Mouse (Mus musculus): ENCODE measurements around the gene Cdh13. TPM values are rescaled to one million over a fixed set of nuclear protein-coding genes. Genes with fewer than 3 reads are reported as not detected.

Cdh13 gene
- polyA plus RNA-seq, 1 experiment from 2014 or later, result 24.3 TPM

- Histone ChIP-seq H3K9ac (ENCODE audit: low read depth, low read length) (no peak overlapping the region), H3K4me1 (ENCODE audit: control insufficient read depth, insufficient read depth, low read length) (peaks cover 12% of the 10 kb centered on the region; the same call in 1 of the 2 replicates), H3K27ac (replicated peaks; ENCODE audit: low read depth, low read length) (no peak overlapping the region), H3K9me3 (ENCODE audit: control insufficient read depth, low read length) (no peaks in the 10 kb centered on the region), H3K27me3 (replicated peaks; ENCODE audit: control insufficient read depth, insufficient read depth, low read length) (no peaks in the 10 kb centered on the region), H3K4me2 (ENCODE audit: low read depth, low read length) (no peak overlapping the region), H3K36me3 (ENCODE audit: control insufficient read depth, insufficient read depth, low read length) (no peaks in the 10 kb centered on the region), H3K4me3 (ENCODE audit: low read depth, low read length) (no peak overlapping the region)
- DNase-seq (ENCODE audit: low spot score) (peak; percentile 42), ATAC-seq (ENCODE audit: low read depth) (no peak)
- WGBS, result 37% methylated on average over 1 of the region's 1 CpGs
Measured at GRCm38 (mm10) chr8:118272493-118272892, 11.0 kb upstream of the Cdh13 start.

DNA sequence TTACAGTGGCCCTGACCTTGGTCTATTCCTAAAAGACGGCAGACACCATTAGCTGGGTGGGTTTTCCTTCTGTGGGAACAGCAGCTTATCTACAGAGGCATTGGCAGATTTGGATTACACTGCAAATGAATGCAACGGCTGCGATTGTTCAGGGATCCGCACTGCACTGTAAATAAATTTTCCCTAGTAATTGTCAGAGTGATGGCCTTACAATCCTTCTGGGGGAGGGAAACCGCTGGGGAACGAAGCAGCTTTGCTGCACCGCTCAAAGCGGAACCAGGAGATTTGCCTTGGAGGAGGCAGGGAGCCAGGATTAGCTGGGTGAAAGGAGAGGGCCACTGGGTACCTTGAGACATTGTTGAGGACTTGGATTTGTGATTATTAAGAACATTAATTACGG, 9.3 kb upstream of the Cdh13 start:
- Histone ChIP-seq H3K4me3 (ENCODE audit: low read depth, low read length) (no peak overlapping the region), H3K4me1 (ENCODE audit: control insufficient read depth, insufficient read depth, low read length) (peaks cover 12% of the 10 kb centered on the region; the same call in 1 of the 2 replicates), H3K36me3 (ENCODE audit: control insufficient read depth, insufficient read depth, low read length) (no peaks in the 10 kb centered on the region), H3K4me2 (ENCODE audit: low read depth, low read length) (no peak overlapping the region), H3K27ac (replicated peaks; ENCODE audit: low read depth, low read length) (no peak overlapping the region), H3K9me3 (ENCODE audit: control insufficient read depth, low read length) (no peaks in the 10 kb centered on the region), H3K9ac (ENCODE audit: low read depth, low read length) (no peak overlapping the region), H3K27me3 (replicated peaks; ENCODE audit: control insufficient read depth, insufficient read depth, low read length) (no peaks in the 10 kb centered on the region)
- DNase-seq (ENCODE audit: low spot score), result no peak
- no peak for ATAC-seq (ENCODE audit: low read depth)
- WGBS, result 66% methylated on average over 9 of the region's 9 CpGs

DNA sequence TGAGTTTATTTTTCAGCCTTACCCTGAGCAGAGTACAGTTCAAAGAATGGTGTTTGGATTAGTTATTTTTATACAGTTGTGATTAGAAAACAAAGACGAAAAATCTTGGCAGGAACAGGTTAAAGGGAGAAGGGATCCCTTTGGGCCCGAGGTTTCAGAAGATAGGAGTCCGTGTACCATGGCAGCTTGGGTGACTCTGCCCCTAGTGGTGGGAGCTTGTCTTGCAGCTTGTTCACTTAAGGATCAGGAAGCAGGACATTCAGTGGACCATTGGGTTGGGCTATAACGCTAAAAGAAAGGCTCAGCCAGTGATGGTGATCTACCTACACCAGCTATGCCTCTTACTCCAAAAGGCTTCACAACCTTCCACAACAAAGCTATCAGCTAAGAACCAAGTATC, 8.8 kb upstream of the Cdh13 start:
- H3K27me3 ChIP-seq (replicated peaks; ENCODE audit: control insufficient read depth, insufficient read depth, low read length), result no peaks in the 10 kb centered on the region
- H3K9me3 ChIP-seq (ENCODE audit: control insufficient read depth, low read length), result no peaks in the 10 kb centered on the region
- ATAC-seq (ENCODE audit: low read depth) (no peak), DNase-seq (ENCODE audit: low spot score) (peak; percentile 71)
- H3K4me1 ChIP-seq (ENCODE audit: control insufficient read depth, insufficient read depth, low read length), result peaks cover 12% of the 10 kb centered on the region; the same call in 1 of the 2 replicates
- no peak overlapping the region for H3K4me3 ChIP-seq (ENCODE audit: low read depth, low read length)
- WGBS, result 9% methylated on average over 4 of the region's 4 CpGs
- no peak overlapping the region for H3K9ac ChIP-seq (ENCODE audit: low read depth, low read length)
- no peaks in the 10 kb centered on the region for H3K36me3 ChIP-seq (ENCODE audit: control insufficient read depth, insufficient read depth, low read length)
- H3K27ac ChIP-seq (replicated peaks; ENCODE audit: low read depth, low read length), result no peak overlapping the region
- H3K4me2 ChIP-seq (ENCODE audit: low read depth, low read length), result no peak overlapping the region

DNA sequence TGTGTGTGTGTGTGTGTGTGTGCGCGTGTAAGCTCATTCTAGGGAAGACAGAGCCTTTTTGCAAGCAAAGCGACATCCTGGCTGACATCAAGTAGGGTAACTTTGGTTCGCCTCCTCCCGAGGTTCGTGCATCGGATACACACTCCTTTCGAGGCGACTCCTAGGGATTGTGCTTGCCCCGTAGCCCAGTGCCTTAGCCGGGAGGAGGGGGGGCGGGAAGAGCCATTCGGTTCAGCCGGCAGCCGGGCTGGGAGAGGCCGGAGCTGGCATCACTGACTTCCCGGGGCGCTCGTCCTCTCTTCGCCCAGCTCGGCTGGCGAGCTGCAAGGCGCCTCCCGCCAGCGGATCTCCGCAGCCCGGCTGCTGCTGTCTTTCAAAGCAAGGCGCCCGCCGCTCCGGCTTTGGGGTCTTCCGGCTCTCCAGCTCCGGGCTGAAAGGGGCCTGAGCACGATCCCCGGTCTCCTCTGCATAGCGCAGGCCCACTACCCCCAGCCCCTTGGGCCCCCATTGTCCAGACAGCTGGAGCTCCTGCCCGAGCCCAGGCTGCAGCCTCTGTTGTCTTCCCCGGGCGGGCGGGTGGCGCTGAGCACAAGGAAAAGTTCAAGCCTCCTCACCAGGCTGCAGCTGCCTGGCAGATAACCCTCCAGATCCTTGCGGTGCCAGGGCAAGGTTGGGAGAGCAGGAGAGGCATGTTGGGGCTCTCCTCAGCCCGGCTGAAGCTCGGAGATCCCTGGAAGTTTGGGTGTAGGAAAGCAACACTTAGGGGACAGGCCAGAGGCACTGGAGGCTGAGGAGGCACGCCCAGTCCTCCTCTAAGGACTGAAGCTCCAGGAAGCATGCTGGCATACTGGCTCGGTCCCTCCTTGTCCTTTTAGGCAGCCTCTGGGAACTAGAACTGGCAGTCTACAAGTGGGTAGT, 838 bp downstream of the Cdh13 start:
- Histone ChIP-seq H3K36me3 (ENCODE audit: control insufficient read depth, insufficient read depth, low read length) (no peaks in the 10 kb centered on the region), H3K4me2 (ENCODE audit: low read depth, low read length) (peak overlapping the region; percentile 85), H3K27me3 (replicated peaks; ENCODE audit: control insufficient read depth, insufficient read depth, low read length) (peaks cover 28% of the 10 kb centered on the region), H3K4me3 (ENCODE audit: low read depth, low read length) (peak overlapping the region; percentile 50), H3K9me3 (ENCODE audit: control insufficient read depth, low read length) (no peaks in the 10 kb centered on the region), H3K9ac (ENCODE audit: low read depth, low read length) (peak overlapping the region; percentile 63), H3K27ac (replicated peaks; ENCODE audit: low read depth, low read length) (peak overlapping the region; percentile 46), H3K4me1 (ENCODE audit: control insufficient read depth, insufficient read depth, low read length) (peaks cover 4% of the 10 kb centered on the region)
- 2% methylated on average over 33 of the region's 46 CpGs for WGBS
- peak; percentile 78 for DNase-seq (ENCODE audit: low spot score)
- peak; percentile 69 for ATAC-seq (ENCODE audit: low read depth)

DNA sequence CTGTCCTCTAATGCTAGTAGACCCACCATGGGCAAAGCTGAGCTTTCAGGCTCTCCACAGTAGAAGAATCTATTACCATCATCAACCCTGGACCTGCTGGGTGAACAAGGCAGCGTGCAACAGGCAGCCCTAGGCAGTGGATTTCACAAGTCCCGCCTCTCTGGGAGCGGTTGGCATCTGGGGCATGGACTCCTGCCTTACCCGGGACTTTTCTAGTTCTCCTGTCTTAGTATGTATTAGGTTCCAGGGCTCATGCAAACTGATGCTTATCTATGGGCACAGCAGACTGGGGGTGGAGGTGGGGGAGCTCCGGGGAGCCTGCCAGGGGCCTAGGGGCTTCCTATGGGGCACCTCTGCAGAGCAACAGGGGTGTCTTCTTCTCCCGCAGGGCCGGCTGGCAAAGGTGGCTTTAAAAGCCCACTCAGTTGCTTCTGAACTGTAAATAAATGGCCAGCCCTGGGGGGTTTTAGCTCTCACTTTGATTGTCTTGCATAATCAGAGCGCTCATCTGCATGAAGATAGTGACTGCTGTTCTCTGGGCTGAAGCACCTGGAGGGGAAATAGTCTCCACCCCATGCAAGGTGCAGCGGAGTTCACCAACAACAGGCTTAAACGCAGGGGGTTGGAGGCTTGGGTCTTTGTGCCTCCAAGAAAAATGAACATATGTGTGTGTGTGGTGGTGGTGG, 2.2 kb downstream of the Cdh13 start:
- peak overlapping the region; percentile 85 for H3K4me2 ChIP-seq (ENCODE audit: low read depth, low read length)
- H3K27me3 ChIP-seq (replicated peaks; ENCODE audit: control insufficient read depth, insufficient read depth, low read length), result peaks cover 28% of the 10 kb centered on the region
- DNase-seq (ENCODE audit: low spot score) (no peak), ATAC-seq (ENCODE audit: low read depth) (no peak)
- no peaks in the 10 kb centered on the region for H3K36me3 ChIP-seq (ENCODE audit: control insufficient read depth, insufficient read depth, low read length)
- no peak overlapping the region for H3K27ac ChIP-seq (replicated peaks; ENCODE audit: low read depth, low read length)
- H3K9ac ChIP-seq (ENCODE audit: low read depth, low read length), result no peak overlapping the region
- H3K4me3 ChIP-seq (ENCODE audit: low read depth, low read length), result peak overlapping the region; percentile 50; the same call in 1 of the 2 replicates
- H3K9me3 ChIP-seq (ENCODE audit: control insufficient read depth, low read length), result no peaks in the 10 kb centered on the region
- WGBS, result 18% methylated on average over 10 of the region's 10 CpGs
- H3K4me1 ChIP-seq (ENCODE audit: control insufficient read depth, insufficient read depth, low read length), result peaks cover 4% of the 10 kb centered on the region

DNA sequence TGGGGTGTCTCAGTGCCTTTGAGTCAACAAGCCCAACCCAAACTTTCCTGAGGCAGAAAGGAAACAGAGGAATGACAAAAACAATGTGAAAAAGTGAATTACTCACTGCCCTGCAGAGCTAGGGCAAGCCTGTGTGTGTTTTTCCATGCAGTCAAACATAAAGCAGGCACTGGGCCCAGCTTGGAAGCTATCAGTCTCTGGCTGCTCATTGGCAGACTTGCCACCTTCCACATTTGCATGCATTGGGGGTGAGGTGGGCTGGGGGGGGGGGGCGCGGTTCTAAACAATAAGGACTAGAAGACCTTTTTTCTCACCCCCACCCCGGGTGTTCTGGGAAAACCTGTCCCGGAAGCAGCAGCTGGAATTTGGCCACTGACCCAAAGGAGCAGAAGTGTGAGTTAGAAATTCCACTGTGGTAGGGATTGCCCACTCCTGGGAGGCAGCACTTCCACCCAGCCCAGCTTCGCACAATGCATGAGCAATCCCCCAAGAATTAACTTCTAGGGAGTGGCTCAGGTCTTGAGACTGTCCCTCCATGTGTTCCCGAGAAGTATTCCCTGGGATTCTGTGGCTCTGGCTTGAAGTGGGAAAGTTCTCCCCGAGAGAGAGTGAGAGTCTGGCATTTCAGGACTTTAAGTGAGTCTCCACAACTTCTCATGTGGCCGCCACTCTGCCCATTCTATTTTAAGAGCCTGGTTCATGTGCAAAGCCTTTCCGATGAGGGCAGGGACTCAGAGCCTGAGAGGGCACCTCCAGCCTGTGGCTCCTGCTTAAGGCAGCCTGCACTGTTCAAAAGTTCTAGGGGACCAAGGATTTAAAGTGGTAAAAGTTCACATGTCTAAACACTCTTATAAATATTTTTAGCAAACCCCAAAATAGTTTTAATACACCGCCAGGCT, 3.0 kb downstream of the Cdh13 start:
- peaks cover 28% of the 10 kb centered on the region for H3K27me3 ChIP-seq (replicated peaks; ENCODE audit: control insufficient read depth, insufficient read depth, low read length)
- H3K9me3 ChIP-seq (ENCODE audit: control insufficient read depth, low read length), result no peaks in the 10 kb centered on the region
- H3K36me3 ChIP-seq (ENCODE audit: control insufficient read depth, insufficient read depth, low read length), result no peaks in the 10 kb centered on the region
- no peak overlapping the region for H3K9ac ChIP-seq (ENCODE audit: low read depth, low read length)
- peak overlapping the region; percentile 85; the same call in 1 of the 2 replicates for H3K4me2 ChIP-seq (ENCODE audit: low read depth, low read length)
- ATAC-seq (ENCODE audit: low read depth), result no peak
- H3K27ac ChIP-seq (replicated peaks; ENCODE audit: low read depth, low read length), result 0 out of 2 replicates have a peak overlapping the region, but pooled peaks have one; percentile 10
- peaks cover 4% of the 10 kb centered on the region for H3K4me1 ChIP-seq (ENCODE audit: control insufficient read depth, insufficient read depth, low read length)
- H3K4me3 ChIP-seq (ENCODE audit: low read depth, low read length), result no peak overlapping the region
- peak; percentile 30 for DNase-seq (ENCODE audit: low spot score)
- 31% methylated on average over 9 of the region's 10 CpGs for WGBS

GRCm38 (mm10) chr8:118287496-118287895, 4.0 kb downstream of the Cdh13 start:
- H3K4me1 ChIP-seq (ENCODE audit: control insufficient read depth, insufficient read depth, low read length), result peaks cover 4% of the 10 kb centered on the region
- no peak overlapping the region for H3K9ac ChIP-seq (ENCODE audit: low read depth, low read length)
- ATAC-seq (ENCODE audit: low read depth), result no peak
- no peaks in the 10 kb centered on the region for H3K36me3 ChIP-seq (ENCODE audit: control insufficient read depth, insufficient read depth, low read length)
- no peaks in the 10 kb centered on the region for H3K9me3 ChIP-seq (ENCODE audit: control insufficient read depth, low read length)
- peak; percentile 71 for DNase-seq (ENCODE audit: low spot score)
- no peak overlapping the region for H3K27ac ChIP-seq (replicated peaks; ENCODE audit: low read depth, low read length)
- H3K4me3 ChIP-seq (ENCODE audit: low read depth, low read length), result no peak overlapping the region
- 46% methylated on average over 9 of the region's 9 CpGs for WGBS
- H3K27me3 ChIP-seq (replicated peaks; ENCODE audit: control insufficient read depth, insufficient read depth, low read length), result peaks cover 22% of the 10 kb centered on the region
- no peak overlapping the region for H3K4me2 ChIP-seq (ENCODE audit: low read depth, low read length)
